Mouse (Mus musculus) urinary bladder, postnatal 4 days (tissue): ENCODE data around the gene Adgrb3.

Source experiments
- DNase-seq, 2 experiments: peaks; one replicate each; pipeline ENCODE4 v3.0.0; 2021 to 2022; ENCODE audit warnings: low spot score in 2 of 2

Gene Adgrb3

DNA sequence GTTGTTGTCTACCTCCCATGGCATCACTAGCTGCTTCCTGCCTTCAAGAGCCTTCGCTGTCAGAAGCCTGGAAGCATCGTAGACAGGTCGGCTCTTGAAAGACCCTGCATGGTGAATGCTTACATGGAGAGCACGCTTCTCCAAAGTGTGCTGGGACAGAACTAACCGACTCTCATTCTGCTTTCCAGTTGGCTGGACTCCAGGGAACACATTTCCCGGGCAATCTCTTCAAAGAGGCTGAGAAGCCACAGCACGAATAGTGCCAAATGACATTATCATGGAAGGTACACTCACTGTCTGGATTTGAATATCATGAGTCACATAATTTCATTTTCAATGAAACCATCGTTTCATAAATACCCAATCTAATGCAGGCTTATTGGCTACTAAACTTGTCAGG, 548.0 kb downstream of the Adgrb3 start:
- no peak for DNase-seq

DNA sequence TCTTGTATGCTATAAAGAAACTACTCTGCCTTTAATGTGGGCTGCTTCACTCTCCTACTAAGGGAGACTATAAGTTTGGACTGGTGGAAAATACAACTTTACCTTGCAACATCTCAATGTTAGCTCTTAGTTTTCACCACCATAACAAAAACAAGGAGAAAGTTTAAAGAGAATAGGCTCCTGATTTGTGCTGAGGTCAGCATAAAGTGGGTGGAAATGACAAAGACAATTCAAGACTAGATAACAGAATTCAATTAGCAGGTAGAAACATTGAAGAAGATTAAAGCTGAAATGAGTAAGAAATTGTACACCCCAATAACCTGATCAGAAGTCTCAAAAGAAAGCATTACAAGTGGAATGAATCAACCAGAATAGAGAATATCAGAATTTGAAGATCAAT, 578.9 kb downstream of the Adgrb3 start:
- no peak for DNase-seq

DNA sequence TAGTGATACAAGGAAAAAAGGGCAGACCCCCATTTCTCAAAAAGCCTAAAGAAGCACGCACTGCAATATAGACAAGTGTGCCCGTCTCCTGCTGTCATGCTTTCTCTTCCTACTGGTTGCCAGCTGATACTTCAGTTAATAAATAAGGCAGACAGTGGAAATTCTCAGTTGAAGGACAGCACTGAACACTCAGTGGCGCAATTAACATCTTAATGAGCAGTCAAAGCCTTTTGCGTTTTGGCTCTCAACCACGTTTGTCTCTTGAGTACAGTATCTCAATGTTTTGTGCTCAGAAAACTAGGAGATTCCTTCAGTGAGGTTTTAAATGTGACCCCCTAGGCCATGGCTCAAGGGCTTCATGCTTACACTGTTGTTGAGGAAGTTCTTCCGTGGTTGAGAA, 587.1 kb downstream of the Adgrb3 start:
- DNase-seq = no peak

DNA sequence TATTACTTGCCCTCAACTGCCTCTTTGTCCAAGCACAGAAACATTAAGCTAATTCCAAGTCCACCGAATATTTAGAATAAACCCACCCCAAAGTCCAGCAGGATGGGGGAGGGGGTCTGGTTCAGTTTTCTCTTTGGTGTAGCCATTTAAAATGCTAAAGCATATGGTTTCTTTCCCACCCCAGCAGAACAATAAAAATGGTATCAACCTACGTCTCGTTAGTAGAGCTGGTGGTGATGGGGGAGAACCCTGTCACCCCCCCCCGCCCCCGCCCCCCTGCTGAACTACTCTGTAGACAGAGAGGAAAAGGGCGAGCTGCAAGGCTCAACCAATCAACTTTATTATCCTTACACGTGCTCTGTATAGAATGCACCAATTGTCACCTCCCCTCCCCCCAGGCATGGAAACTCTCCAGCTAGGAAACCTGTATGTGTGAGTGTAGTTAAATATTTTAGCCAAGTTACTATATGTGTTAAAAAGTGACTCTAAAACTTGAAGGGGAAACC, 600.2 kb downstream of the Adgrb3 start:
- no peak for DNase-seq

DNA sequence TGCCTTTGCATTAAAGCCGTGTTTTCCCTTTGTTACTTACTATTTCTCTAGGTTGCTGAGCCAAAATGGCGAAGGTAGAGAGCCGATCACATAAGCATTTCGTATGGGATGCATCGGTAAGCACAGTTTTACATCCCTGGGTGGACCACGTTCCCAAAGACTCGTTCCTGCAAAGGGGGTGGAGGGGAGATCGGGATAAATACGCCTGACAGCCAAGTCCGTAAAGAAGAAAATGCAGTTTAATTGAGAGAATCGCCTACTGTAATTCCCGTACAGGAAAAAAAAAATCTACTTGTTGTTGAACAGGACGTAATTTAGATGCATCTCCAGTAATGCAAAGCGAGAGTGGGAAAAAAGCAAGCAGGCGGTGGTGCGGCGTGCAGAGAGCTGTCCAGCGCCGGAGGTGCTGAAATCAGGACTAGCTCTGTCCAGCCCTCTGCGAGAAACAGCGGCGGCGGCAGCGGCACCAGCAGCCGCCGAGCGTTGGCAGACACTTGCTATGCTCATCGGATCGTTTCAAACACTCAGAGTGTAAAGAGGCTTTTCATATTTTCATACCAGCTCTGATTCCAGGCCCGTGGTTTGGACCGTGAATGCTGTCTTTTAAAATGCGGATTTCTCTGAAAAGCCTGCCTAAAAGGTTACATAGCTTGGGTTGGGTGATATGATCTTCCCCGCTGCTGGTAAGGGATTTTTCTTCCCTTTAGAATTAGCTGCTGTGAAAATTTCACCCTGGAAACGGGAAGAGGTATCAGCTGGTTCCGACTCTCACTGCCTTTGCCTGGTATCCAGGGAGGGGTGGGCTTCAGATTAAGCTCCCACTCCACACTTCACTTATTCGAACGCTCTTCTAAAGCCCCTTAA, 600.9 kb downstream of the Adgrb3 start:
- DNase-seq = peak; percentile 64 to 83

DNA sequence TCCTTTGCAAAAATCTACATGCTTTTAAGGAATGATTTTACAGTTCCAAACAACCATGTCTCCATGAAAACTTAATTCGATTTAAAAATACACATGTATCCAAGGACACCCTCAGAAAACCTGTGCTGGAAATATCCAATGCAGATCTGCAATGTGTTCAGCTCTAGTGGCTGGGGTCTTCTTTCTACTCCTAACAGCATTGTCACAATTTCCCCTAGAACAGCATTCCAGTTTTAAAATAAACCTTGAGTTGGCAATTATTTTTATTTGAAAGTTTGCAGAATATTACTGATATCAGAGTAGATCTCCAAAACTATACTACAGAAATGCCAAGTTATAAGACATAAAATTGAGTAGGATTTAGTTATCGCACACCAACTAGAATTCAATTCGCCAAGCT, 601.6 kb downstream of the Adgrb3 start:
- no peak for DNase-seq

DNA sequence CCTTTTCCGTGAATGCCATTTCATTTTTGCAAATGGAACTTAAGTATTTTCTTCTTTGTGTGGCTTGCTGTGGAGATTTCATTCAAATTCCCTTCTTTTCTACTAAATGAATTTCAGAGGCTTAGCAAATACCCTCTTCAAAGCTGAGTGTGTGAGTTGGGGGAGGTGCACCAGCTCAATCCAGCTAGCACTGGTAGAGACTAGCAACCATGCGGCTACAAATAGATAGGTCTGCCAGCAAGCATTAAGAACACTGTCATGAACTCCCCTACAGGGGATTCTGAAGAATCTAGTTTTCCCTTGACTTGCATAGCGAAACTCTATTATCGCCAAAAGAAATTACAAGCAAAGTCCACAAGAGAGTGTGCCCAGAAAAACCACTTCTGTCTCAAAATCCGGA, 624.9 kb downstream of the Adgrb3 start:
- no peak for DNase-seq

DNA sequence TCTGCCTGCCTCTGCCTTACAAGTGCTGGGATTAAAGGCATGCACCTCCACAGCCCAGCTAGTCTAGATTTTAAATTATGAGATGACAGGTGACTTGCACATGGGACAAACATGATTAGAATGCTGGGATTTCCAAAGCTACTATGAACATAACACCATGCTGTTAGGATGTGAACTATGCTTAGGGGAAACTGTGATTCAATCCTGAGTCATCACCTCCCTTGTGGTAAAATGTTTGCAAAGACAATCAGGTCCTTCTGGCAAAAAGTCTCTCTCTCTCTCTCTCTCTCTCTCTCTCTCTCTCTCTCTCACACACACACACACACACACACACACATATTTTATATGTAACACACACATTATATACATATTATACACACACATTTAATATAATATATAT, 630.1 kb downstream of the Adgrb3 start:
- no peak for DNase-seq

DNA sequence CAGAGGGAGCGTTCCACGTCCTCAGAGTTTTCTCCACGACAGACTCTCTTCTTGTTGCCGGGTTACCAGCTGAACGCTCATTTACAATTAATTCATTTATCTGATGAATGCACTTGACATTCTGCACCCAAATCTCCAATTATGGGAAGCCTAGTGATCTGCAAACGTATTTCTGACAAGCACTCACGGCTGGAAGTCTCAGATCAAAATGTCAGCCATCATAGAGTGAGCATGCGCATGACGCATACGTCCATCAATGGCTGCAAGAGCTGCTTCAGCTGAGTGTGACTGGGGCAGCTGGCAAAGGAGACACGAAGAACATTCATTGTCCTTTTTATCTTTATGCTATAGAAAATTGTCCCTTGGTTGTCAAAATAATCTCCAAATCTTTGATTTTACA, 637.5 kb downstream of the Adgrb3 start:
- no peak for DNase-seq

DNA sequence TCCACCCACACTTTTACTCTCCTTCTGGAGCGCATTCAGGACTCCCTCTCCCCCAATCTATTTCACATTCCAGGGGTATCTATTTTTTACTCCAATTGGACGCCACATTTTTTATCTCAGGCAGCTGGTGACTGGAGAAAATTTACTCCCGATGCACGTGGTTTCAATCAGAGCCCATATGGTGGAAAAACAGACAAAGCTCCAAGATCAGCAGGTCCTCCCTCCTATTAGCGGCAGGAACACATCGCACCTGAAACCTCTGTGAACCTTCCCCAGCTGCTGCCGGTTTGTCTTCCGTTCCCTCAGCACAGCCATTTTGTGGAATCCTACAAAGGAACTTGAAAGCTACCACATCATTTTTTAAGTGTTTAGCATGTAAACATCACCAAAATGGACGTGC, 640.2 kb downstream of the Adgrb3 start:
- no peak for DNase-seq

DNA sequence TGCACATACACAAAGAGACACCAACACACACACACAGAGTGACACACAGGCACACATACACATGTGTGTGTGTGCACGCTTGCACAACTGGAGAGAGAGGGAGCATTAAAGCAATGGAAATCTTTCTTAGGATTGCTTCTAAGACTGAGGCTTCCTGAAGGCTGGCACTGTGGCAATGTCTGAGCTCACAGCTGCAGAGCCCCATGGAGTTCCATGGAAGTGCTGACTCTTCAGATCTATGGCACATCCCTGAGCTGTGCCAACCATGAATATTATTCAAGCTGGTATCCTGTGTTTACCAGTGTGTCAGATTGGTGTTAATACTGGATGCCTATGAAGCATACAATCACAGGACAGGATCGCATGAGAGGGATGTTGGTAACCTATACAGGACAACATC, 643.6 kb downstream of the Adgrb3 start:
- DNase-seq = no peak

DNA sequence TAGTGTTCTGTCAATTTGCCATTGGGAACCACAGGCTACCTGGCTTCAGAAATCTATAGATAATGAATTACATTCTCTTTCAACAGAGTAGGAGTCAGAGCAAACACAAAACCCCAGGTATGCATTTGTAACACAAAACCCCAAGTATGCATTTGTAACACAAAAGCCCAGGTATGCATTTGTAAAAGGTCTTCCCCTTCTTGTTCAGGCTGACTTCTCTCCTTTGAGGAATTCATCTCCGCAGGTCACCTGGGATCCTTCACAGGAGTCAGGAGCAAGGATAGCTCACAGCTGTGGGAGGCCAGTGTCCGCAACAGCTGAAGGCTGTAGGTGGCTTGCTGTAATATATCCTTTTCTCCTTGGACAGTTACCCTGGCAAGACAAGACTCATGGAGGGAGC, 647.6 kb downstream of the Adgrb3 start:
- DNase-seq = no peak

DNA sequence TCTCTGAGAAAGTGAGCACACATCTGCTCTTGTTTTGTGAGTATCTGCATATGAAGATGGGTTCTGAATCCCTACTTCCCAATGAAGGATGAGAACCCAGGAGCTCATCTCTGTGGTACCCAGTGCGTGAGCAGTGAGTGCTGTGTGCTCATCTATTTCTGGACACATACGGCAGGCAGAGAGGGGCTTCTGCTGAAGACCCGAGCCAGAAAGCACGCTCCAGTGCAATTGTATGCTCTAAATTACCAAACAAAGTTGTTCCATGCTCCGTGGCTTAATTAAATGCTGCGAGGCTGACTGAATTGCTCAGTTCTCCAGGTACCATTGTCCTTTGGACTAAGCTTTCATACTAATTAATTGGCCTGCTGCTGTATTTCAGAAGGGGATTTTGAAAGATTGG, 648.9 kb downstream of the Adgrb3 start:
- DNase-seq = no peak

DNA sequence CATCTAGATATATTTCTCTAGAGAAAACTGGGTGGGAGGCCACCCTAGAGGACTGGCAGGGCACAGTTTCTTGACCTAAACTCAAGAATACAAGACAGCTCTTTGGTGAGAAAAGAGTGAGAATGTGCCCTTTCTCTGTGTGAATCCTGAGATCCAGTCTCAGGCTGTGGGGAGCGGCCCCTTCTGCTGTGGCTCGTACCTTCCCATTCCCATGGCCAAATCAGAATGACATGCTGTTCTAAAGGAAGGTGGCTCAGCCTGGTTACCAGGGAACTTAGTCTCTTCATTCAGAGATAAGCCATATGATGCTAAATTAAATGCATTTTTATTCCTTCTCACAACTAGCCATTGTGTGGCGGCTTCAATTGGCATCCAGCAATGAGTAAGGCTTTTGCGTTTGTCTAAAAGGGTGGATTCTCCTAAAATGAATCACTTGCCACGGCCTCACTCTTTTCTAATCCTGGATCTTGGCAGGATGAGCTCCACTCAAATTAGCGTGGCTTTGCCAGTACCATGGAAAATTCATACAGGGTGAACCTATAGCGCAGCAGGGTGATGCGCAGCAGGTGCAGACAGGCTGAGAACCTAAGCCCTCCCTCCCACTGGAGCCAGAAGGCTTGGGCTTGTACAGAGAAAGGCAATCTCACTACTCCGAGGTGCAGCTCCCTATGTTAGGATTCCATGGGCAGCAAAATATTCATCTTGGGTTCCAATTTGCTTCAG, 649.5 kb downstream of the Adgrb3 start:
- no peak for DNase-seq

DNA sequence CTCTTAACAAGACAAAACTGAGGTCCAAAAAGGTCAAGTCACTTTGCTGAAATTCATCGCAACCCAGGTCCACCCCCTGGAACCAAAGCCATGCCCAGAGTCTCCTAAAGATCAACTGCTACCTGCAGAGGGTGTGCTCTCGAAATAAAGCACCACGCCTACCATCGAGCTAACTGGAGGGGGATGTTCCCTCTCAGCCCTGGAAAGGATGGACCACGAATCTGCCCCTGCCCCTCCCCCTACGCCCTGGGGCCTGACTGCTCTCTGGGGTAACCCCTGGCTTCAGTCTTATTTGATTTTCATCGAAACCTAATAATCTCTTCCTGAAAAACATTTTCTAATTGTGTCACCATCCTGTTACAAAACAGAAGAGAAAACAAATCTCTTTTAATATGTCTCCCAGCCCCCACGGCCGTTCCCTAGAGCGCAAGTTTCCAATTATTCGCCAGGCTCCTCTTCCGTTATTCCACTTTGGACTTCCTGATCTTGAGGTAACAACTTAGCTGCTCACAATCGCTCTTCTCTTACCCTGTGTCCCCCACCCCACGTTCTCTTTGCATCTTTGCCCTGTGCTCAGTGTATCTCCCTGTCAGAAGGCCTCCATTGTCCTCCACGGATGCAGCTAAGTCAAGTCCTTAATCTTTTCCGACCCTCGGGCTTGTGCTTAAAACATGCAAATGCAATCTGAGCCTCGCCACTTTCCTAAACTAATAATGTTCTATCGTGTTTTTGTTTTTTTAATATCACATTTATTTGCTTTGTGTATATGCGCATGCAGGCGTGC, 651.0 kb downstream of the Adgrb3 start:
- no peak for DNase-seq

DNA sequence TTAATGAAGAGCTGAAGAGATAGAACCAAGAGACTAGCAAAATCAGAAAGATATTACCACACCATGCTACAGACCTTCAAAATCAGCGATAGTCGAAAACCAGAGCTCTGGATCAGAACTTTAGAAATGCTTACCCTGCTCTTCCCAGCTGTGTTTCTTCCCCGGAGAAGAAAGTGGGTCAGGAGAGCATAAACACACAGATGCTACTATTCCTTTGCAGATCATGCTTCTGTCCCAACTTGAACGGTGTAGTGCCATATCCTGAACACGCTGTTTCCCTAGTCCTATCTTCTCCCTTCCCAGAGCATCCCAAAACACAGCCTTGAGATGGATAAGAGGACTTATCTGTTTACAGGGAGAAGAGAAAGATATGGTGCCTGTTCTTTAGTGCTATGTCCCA, 662.4 kb downstream of the Adgrb3 start:
- DNase-seq = no peak

DNA sequence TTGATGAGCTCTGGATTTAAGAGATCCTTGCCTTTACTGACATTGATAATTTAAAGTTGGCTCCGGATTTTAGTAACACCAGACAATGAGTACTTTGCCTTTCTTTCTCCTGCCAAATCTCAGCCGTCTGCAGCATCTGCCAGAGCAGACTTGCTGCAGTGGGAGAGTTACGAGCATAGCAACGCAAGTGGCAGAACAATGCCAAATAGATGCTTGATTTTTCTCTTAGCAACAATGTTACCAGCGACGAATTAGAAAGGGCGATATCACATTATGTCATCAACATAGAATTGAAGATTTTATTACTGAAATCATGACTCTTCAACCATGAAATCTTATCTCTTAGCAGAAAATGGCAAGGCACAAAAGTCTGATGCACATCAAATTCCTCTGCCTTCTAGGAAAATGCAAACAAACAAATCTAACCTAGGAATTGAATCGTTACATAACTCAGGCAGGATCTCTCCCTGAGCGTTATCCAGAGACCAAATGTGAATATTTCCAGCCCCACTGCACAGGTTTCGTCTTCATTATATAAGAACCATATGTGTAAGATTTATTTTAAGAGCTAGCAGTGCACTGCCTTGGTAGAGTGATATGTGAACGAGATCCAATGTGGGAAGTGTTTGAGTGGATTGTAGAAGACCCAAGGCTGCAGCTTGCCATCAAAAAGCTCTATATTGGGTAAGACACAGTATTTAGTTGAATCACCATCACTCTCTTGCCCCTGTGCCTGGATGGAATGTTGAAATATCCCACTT, 663.3 kb downstream of the Adgrb3 start:
- DNase-seq = no peak

DNA sequence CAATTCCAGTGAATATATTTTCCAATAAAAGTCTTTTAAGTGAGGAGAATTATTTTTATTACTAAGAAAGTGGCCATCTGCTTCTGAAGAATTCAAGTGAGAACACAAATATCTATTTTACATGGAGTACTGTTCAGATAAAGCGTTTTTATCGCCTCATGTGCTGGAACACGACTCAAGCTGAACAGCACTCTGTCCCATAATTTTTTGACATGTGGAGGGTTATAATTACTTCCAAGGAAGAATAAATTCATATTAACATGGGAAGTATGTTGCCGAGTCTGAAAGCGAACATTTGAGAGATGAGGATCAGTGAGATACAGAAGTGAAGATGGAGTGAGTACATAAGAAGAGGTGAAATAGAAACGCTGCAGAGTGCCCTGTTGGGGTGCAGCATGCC, 665.9 kb downstream of the Adgrb3 start:
- DNase-seq = no peak

DNA sequence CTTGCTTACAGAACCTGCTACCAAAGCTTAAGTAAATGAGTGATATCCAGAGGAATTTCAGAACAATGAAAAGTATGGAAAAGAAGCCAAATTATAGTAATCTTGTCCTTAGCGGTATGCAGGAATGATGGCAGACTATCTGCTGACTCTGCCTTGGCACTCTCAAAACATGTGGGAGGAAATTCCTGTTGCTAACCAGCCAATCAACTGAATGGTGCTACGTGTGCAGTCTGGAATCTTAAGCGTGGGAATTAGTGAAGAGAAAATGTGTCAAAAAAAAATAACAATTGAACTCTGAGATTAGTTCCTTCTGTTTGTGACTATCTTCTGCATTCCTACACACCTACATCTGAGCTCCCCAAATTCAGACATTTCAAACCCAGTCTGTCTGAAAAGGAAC, 683.3 kb downstream of the Adgrb3 start:
- DNase-seq = no peak

DNA sequence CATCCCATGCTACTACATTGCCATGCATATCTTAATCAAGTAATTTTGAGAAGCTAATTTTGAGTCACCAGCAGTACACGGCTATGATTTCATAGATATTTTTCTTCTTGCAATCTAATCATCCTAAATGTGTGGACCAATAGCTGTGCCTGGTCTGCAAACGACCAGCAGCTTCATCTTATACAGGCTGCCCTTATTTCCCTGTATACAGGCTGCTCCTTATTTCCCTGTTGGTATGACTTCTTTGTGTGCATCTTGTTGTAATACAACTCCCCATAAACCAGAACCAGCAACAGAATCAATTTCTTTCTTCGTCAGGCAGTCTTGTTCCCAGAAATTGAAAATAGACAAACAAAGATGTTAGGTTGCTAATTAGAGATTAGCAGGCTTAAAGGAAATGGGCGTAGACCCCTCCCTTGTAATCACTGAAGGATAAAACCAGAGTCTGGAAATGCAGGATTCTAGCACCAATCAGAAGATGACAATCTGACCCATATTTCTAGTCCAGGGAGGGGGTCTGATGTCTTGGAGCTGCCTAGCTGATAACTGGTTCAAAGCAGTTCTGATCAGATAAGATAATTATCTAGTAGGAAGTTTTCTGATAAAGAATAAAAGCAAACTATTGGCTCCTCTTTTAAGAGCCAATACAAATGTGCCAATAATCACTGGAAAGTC, 697.2 kb downstream of the Adgrb3 start:
- no peak for DNase-seq

DNA sequence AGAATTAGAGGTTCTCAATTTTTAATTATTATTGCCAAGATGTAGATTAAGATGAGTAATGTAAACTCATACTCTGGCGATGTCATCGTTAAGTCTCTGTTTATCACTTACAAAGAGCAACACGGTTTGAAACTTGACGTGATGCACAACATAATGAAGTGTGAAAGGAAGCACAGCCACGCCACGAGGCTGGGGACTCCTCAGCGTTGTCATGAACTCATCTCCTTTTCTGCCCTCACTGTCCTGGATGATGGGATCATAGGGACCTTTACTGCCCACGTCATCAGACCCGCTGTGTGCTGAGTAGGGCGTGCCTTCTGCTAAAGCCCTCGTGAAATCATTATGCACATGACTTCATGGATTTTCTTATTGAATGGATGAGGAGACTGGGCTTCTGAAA, 714.0 kb downstream of the Adgrb3 start:
- no peak for DNase-seq
